Mouse (Mus musculus): ENCODE measurements around the gene Med25.
"Not testable (repeated sequence)": the region's sequence is repeated elsewhere in the genome, so short reads cannot be mapped to it uniquely, and the experiment has no call there.

Gene Med25

DNA sequence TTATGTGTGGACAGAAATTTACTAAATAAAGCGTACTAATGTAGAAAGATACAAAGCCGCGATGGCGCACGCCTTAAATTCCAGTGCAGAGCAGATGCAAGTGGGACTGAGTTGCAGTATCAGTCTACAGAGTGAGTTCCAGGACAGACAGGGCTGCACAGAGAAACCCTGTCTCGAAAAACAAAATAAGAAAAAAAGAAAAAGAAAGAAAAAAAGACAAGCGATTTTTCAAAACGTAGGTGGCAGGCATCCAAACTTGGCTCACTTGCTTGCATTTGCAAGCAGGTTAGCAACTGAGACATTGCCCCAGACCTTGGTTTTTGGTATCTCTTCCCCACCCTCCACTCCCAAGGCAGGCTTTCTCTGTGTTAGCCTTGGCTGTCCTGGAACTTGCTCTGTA lies 685 bp upstream of the Med25 start:
- DNase-seq (ENCODE audit: low spot score): no peak

DNA sequence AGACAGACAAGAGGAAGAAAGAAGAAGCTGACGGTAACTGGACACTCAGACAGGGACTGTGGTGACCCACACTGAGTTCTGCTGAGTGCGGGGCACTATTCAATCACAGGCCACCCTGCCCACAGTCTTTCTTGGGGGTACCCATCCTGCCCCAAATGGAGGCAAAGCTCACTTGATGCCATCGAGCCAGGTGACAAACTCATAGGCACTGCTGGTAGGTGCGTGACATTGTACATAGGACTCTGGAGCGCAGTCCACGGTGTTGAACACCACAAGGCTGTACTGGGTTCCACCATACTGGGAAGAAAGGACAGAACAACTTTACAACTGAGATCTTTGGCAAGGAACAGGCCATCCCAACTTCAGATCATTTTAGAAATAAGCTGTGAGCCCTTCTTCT lies 901 bp downstream of the Med25 start:
- no peak for DNase-seq (ENCODE audit: low spot score)

GRCm38 (mm10) chr7:44890737-44891136 lies 1.8 kb downstream of the Med25 start:
- no peak for DNase-seq (ENCODE audit: low spot score)

DNA sequence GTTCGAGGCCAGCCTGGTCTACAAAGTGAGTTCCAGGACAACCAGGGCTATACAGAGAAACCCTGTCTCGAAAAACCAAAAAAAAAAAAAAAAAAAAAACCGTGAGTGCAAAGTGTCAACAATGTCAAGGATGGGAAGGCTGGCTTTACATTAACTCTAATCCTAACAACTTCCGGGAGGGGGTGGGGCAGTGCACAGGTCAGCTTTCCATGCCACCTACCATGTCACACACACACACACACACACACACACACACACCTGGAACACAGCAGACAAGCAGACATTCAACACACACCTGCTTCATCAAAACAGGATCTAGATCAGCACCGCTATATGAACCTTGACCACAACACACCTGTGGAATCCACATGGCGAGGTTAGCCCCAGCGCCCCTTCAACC lies 2.3 kb downstream of the Med25 start:
- DNase-seq (ENCODE audit: low spot score): no peak

DNA sequence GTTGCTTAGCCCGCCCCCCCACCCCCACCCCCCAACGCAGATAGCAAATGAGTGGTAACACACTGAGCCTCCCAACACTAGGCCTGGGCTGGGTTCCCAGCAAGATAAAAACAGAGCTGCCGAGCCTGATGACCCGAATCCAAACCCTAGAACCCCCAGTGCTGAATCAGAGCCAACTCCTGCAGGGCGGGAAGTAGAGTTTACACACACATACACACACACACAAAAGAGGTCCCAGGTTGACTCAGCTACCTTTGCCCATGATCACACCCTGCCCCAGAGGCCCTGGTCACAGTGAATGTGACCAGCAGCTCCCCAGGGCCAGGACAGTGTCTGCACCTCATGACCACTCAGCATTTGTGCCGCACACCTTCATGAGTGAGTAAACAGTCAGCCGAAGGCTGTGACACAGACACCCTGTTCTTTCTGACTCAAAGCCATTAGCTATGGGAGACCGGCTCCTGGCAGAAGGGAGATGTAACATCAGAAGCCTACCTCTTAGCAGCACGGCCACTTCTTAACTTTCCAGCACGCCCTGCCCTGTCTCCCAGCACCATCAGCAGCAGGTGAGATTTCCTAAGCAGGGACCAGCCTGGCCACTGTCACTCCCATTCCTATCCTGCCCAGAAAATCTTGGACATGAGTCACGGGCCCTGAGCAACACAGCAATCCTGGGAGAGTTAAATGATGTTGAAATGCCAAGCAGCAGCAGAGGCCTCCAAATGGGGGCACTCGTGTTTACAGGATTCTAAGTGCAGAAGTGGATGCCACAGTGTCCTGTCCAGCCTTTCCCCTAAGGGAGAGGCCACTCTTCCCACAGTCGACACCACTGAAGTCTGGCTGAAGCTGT lies 4.0 kb downstream of the Med25 start:
- no peak for DNase-seq (ENCODE audit: low spot score)

GRCm38 (mm10) chr7:44886964-44887363 lies 5.5 kb downstream of the Med25 start:
- no peak for DNase-seq (ENCODE audit: low spot score)

DNA sequence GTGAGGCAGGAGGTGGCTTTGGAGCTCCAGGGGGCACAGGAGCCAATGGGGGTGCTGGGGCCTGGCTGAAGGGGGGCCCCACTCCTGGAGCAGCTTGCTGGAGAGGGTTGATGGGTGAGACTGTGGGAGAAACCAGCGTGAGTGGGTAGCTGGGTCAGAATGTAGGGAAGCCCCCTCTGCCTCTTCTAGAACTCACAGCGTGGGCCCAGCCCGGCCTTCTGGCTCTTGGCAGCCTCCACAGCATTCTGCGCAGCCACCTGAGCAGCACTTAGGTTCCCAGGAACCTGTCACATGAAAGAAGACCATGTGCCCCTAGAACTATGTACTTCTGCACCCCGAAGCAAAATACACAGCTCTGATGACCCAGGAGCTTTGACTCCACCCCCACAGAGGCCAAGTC lies 7.9 kb downstream of the Med25 start:
- DNase-seq (ENCODE audit: low spot score): no peak

- no peak for DNase-seq (ENCODE audit: low spot score)
Measured at GRCm38 (mm10) chr7:44883036-44883435, 9.5 kb downstream of the Med25 start.

DNA sequence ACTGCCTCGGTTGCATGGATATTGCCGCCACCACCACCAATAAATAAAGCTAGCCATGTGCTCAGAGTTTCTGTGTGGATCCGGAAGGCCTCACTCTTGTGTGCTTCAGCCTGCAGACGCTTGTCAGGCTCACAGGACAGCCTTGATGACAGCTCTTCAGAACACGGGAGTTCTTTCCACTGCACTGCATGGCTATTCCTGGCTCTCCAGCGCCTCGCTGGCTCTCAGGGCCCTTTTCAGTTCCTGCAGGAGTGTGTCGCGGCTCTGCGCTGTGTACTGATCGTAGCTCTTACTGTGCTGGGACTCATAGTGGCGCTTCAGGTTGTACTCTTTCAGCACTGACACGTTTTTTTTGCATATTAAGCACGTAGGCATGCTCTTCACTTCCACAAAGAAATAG lies 14.7 kb downstream of the Med25 start:
- no peak for DNase-seq (ENCODE audit: low spot score)

DNA sequence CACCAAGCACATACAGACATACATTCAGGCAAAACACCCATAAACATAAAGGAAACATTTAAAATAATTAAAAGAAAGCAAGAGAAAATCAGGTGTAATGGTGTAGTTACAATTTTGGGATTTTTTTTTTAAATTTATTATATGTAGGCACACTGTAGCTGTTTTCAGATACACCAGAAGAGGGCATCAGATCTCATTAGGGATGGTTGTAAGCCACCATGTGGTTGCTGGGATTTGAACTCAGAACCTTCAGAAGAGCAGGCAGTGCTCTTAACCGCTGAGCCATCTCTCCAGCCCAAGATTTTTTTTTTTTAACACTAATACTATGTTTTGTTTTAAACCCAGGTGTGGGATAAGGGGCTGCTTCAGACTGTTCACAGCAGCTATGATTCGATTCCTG lies 20.7 kb downstream of the Med25 start:
- not testable (repeated sequence) for DNase-seq (ENCODE audit: low spot score)

- DNase-seq (ENCODE audit: low spot score): no peak
Measured at GRCm38 (mm10) chr7:44871181-44871580, 21.3 kb downstream of the Med25 start.

DNA sequence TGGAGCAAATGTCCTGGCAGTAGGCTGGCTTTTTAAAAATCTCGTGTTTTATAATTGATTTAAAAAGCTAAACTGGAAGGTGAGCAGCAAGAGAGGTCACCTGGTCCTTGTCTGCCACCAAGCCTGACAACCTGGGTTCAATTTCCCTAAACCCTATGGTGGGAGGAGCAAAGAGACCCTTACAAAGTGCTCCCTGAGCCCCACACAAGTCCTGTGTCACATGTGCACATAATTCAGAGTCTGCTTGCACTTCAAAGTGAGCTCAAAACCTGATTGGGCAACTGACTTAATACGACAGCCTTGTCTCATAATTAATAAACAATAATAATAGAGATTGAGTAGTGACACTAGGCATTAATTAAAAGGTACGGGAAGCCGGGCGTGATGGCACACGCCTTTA lies 21.9 kb downstream of the Med25 start:
- no peak for DNase-seq (ENCODE audit: low spot score)

DNA sequence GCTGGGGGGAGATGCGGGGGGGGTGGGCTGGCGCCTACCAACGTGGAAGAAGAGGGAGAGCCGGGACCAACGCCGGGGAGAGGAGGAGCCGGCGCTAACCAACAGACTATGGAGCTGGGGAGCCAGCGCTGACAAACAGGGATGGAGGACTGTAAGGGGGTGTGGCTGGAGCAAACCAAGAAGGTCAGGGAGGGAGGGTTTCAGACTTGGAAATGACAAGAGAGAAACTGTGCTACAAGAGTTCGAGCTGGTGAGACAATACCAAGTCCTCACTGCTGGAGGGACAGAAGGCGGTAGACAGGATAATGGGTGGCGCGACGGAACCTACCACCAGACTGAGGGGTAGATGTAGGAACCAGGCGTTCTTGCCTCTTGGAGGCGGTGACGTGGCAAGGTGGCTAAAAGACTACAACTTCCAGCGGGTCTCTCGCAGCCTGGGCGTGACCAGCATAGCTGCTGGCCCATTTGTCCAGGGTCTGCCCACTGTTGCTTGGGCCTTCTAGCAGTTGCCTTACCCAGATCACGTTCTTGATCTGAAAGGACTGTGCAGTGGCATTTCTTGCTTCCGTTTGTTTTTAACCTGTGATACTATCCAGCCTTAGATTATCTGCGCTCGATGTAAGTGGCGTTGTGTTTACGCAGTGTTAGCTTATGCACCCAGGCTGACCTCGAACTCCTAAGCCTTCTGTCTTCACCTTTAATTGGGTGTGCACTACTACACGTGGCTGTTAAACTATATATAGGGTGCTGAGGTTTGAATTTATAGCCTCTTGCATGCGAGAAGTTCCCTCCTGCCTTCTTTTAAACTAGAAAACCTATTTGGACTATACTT lies 22.6 kb downstream of the Med25 start, which contains the start of gene Ptov1:
Ptov1 (minus strand) TSS at position 92 of the 832 bp plus-strand sequence.
- peak; percentile 96 for DNase-seq (ENCODE audit: low spot score)

- DNase-seq (ENCODE audit: low spot score): peak; percentile 67
Measured at GRCm38 (mm10) chr7:44868919-44869696, 23.4 kb downstream of the Med25 start.

- no peak for DNase-seq (ENCODE audit: low spot score)
Measured at GRCm38 (mm10) chr7:44868465-44868864, 24.0 kb downstream of the Med25 start.

- no peak for DNase-seq (ENCODE audit: low spot score)
Measured at GRCm38 (mm10) chr7:44867802-44868201, 24.7 kb downstream of the Med25 start.

- no peak for DNase-seq (ENCODE audit: low spot score)
Measured at GRCm38 (mm10) chr7:44867010-44867702, 25.4 kb downstream of the Med25 start.

GRCm38 (mm10) chr7:44866276-44867009 lies 26.1 kb downstream of the Med25 start:
- peak; percentile 34 for DNase-seq (ENCODE audit: low spot score)

- DNase-seq (ENCODE audit: low spot score): no peak
Measured at GRCm38 (mm10) chr7:44864595-44865542, 27.6 kb downstream of the Med25 start.

DNA sequence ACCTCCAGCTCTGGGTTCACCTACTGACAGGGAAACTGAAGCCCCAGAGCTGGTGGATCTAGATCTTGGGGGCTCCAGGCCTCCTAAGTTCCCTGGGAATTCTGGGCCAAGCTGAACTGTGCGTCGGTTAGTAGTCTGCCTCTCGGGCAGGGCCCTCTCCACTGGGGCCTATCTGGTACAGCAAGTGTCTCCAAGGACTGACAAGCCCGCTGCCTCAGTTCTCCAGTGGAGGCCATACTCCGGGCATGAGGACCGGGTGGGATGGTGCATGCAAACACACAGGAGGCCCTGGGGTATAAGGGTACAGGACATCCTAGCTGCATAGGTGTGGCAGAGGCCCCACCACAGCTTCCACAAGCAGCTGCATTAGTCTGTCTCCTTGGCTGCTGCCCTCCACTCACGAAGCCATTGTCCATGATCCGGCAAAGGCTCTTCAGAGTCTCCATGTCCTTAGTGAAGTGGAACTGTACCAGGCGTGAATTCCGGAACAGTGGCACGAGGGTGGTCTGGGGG lies 28.5 kb downstream of the Med25 start:
- DNase-seq (ENCODE audit: low spot score): no peak
